Mouse (Mus musculus) telencephalon, adult 2 months (tissue): ENCODE results near the gene 4921511M17Rik.
"Not testable (repeated sequence)": the region's sequence is repeated elsewhere in the genome, so short reads cannot be mapped to it uniquely, and the experiment has no call there.

Source experiments
- DNase-seq: peaks from one replicate; pipeline ENCODE4 v3.0.0-alpha.2; 2011; ENCODE audit warnings: low read depth, low spot score

4921511M17Rik gene

GRCm38 (mm10) chrX:154033727-154034126 lies at the start of gene 4921511M17Rik:
TSS of gene 4921511M17Rik (minus strand) at chrX:154033827.
- not testable (repeated sequence) for DNase-seq

GRCm38 (mm10) chrX:154054939-154055338 lies 21.3 kb upstream of the 4921511M17Rik start, which contains the start of gene Gm10057:
TSS of gene Gm10057 (minus strand) at chrX:154055039.
- not testable (repeated sequence) for DNase-seq

GRCm38 (mm10) chrX:154012540-154012939 lies 21.1 kb downstream of the 4921511M17Rik start, which contains the start of gene Samt1:
TSS of gene Samt1 (minus strand) at chrX:154012640.
- DNase-seq = not testable (repeated sequence)

- DNase-seq = not testable (repeated sequence)
Measured at GRCm38 (mm10) chrX:153976914-153977313, 56.7 kb downstream of the 4921511M17Rik start.

- not testable (repeated sequence) for DNase-seq
Measured at GRCm38 (mm10) chrX:153976467-153976866, 57.2 kb downstream of the 4921511M17Rik start.

GRCm38 (mm10) chrX:153974450-153974849 lies 59.2 kb downstream of the 4921511M17Rik start:
- DNase-seq = no peak
